Mouse (Mus musculus) lung, embryonic 14.5 days (tissue): ENCODE measurements around the gene Srm. TPM values are rescaled to one million over a fixed set of nuclear protein-coding genes. Genes with fewer than 3 reads are reported as not detected.

Source experiments
- ATAC-seq: fragments of 200-750 bp; cut with Nextera tagmentation; 2 replicates; pipeline ENCODE4 v1.8.0; 2017; ENCODE audit warnings: mild to moderate bottlenecking, moderate TSS enrichment, moderate library complexity; ENCODE audit not compliant: insufficient read depth
- DNase-seq: peaks from one replicate; pipeline ENCODE4 v3.0.0-alpha.2; 2015
- H3K27ac ChIP-seq: fragments of 300-500 bp; sonication (generic); 2 replicates; pipeline ENCODE4 v1.5.1; 2014; ENCODE audit warnings: low read depth, mild to moderate bottlenecking, moderate library complexity
- H3K27me3 ChIP-seq: fragments of 300-500 bp; sonication (generic); 2 replicates; pipeline ENCODE4 v1.6.1; 2014; ENCODE audit warnings: low read length, control low read depth; ENCODE audit not compliant: insufficient read depth
- H3K36me3 ChIP-seq: fragments of 300-500 bp; sonication (generic); 2 replicates; pipeline ENCODE4 v1.6.1; 2014; ENCODE audit warnings: control low read depth; ENCODE audit not compliant: insufficient read depth
- H3K4me1 ChIP-seq: fragments of 300-500 bp; sonication (generic); 2 replicates; pipeline ENCODE4 v1.6.1; 2014; ENCODE audit warnings: antibody characterized with exemption, control low read depth; ENCODE audit not compliant: insufficient read depth
- H3K4me2 ChIP-seq: fragments of 300-500 bp; sonication (generic); 2 replicates; pipeline ENCODE4 v1.6.1; 2014; ENCODE audit warnings: mild to moderate bottlenecking
- H3K4me3 ChIP-seq: fragments of 300-500 bp; sonication (generic); 2 replicates; pipeline ENCODE4 v1.5.1; 2014; ENCODE audit warnings: low read depth, low read length
- H3K9ac ChIP-seq: fragments of 300-500 bp; sonication (generic); 2 replicates; pipeline ENCODE4 v1.6.1; 2014
- H3K9me3 ChIP-seq: fragments of 300-500 bp; sonication (generic); 2 replicates; pipeline ENCODE4 v1.6.1; 2016; ENCODE audit warnings: low read depth, low read length, control low read depth
- CTCF ChIP-seq: IDR thresholded peaks from 2 replicates; pipeline ENCODE4 v1.5.1; 2016; ENCODE audit warnings: antibody characterized with exemption, low read depth
- WGBS: fragments of 180-500 bp; shearing (Covaris S2); extraction: QIAGEN DNeasy Blood & Tissue Kit; methylation state at CpG from one replicate; pipeline ENCODE4 v1.1.7; 2014; 5-methylcytosine and 5-hydroxymethylcytosine counted together
- polyA plus RNA-seq: library from polyadenylated mRNA; unstranded; fragments of >200 nt; fragmentation: Nextera tagmentation; extraction: Ambion mirVana; gene quantifications from 2 replicates; pipeline ENCODE4 v1.2.1, GENCODE M21; 2014

The Srm gene
- polyA plus RNA-seq, 1 experiment from 2014 or later = 279 TPM

DNA sequence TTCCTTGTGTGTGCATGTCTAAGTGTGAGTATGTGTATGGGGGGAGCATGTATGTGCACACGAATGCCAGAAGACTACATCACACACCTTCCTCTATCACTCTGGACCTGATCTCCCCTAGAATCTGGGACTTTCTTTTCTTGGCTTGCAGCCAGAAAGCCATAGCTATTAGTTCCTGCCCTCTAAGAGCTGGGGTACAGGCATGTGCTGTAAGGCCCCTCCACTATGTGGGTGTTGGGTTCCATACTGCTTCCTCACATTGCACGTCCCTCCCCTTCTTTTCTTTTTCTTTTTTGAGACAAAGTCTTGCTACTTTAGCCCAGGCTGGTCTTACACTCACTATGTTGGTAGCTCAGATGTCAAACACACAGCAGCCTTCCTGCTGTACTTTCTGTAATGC is 44.0 kb downstream of the Srm start:
- Histone ChIP-seq H3K36me3 (no peaks in the 10 kb centered on the region), H3K9me3 (no peaks in the 10 kb centered on the region), H3K9ac (no peak overlapping the region), H3K4me1 (no peaks in the 10 kb centered on the region), H3K4me3 (no peak overlapping the region), H3K27ac (no peak overlapping the region), H3K4me2 (no peak overlapping the region), H3K27me3 (no peaks in the 10 kb centered on the region)
- 70% methylated on average over 2 of the region's 2 CpGs for WGBS
- no peak for TF ChIP-seq CTCF
- ATAC-seq (no peak), DNase-seq (no peak)

GRCm38 (mm10) chr4:148638302-148638701 is 47.0 kb downstream of the Srm start:
- H3K4me3 ChIP-seq = no peak overlapping the region
- no peaks in the 10 kb centered on the region for H3K4me1 ChIP-seq
- H3K4me2 ChIP-seq = 0 out of 2 replicates have a peak overlapping the region, but pooled peaks have one; percentile 15
- no peaks in the 10 kb centered on the region for H3K36me3 ChIP-seq
- ATAC-seq = no peak
- H3K27me3 ChIP-seq = no peaks in the 10 kb centered on the region
- DNase-seq = no peak
- 41% methylated on average over 9 of the region's 9 CpGs for WGBS
- H3K9me3 ChIP-seq = no peaks in the 10 kb centered on the region
- H3K9ac ChIP-seq = no peak overlapping the region
- H3K27ac ChIP-seq = no peak overlapping the region
- TF ChIP-seq CTCF = no peak

- Histone ChIP-seq H3K27ac (no peak overlapping the region), H3K4me3 (no peak overlapping the region), H3K9ac (no peak overlapping the region), H3K27me3 (no peaks in the 10 kb centered on the region), H3K4me2 (no peak overlapping the region), H3K9me3 (no peaks in the 10 kb centered on the region), H3K4me1 (no peaks in the 10 kb centered on the region), H3K36me3 (no peaks in the 10 kb centered on the region)
- ATAC-seq (no peak), DNase-seq (no peak)
- WGBS = 75% methylated on average over 2 of the region's 2 CpGs
- no peak for TF ChIP-seq CTCF
These were observed 48.2 kb downstream of the Srm start for GRCm38 (mm10) chr4:148639455-148639854.

DNA sequence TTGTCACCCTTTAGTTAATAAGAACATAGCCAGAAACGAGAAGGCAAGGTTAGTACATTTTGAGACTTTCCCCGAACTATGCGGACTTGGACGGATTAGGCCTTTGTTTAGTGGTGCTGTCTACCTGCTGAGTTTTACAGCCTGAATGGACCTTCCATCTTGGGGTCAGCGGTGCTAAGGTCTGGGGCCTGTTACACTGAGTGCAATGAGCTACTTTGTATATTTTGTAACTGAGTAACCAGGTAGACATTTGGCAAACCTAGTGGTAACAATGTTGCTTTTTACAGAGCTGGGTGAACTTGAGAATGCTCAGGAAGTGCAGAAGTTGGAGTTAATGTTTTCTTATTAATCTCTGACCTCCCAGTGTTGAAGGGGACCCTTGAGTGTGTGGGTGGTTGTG is 49.8 kb downstream of the Srm start:
- no peak overlapping the region for H3K4me2 ChIP-seq
- H3K27me3 ChIP-seq = no peaks in the 10 kb centered on the region
- no peak for TF ChIP-seq CTCF
- H3K9me3 ChIP-seq = no peaks in the 10 kb centered on the region
- H3K4me3 ChIP-seq = no peak overlapping the region
- DNase-seq (no peak), ATAC-seq (no peak)
- H3K9ac ChIP-seq = no peak overlapping the region
- no peaks in the 10 kb centered on the region for H3K4me1 ChIP-seq
- WGBS = 73% methylated on average over 5 of the region's 5 CpGs
- no peaks in the 10 kb centered on the region for H3K36me3 ChIP-seq
- no peak overlapping the region for H3K27ac ChIP-seq

GRCm38 (mm10) chr4:148643291-148644156 is 52.2 kb downstream of the Srm start, which contains the start of gene Gm572:
Gene Gm572 (plus strand): TSS chr4:148643317.
- peak within 1 kb of the TSS; percentile 32 for H3K4me2 ChIP-seq
- ATAC-seq = peak; percentile 38; the same call in 1 of the 2 replicates
- no peaks in the 10 kb centered on the region for H3K9me3 ChIP-seq
- WGBS = 51% methylated on average over 15 of the region's 15 CpGs
- no peaks in the 10 kb centered on the region for H3K4me1 ChIP-seq
- H3K27me3 ChIP-seq = no peaks in the 10 kb centered on the region
- TF ChIP-seq CTCF = no peak
- no peak within 1 kb of the TSS for H3K9ac ChIP-seq
- no peak within 1 kb of the TSS for H3K4me3 ChIP-seq
- DNase-seq = no peak
- no peak within 1 kb of the TSS for H3K27ac ChIP-seq
- no peaks in the 10 kb centered on the region for H3K36me3 ChIP-seq

DNA sequence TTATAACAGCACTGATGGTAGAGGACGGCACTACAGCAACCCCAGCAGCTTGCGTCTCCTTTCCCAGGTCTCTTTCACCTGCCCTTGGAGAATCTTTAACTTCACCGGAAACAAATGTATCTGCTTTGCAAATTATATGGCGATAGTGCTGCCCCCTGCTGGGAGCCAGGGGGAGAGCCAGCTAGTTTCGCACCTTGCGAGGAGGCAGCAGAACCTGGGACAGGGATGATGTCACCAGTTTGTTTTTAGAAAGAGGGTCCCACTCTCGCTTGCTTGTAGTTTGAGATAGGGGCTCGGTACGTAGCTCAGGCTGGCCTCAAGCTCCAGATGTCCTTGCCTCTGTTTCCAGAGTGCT is 52.8 kb downstream of the Srm start:
- Histone ChIP-seq H3K36me3 (no peaks in the 10 kb centered on the region), H3K4me2 (peak overlapping the region; percentile 32), H3K4me3 (no peak overlapping the region), H3K9me3 (no peaks in the 10 kb centered on the region), H3K27ac (no peak overlapping the region), H3K27me3 (no peaks in the 10 kb centered on the region), H3K9ac (no peak overlapping the region), H3K4me1 (no peaks in the 10 kb centered on the region)
- DNase-seq (peak; percentile 83), ATAC-seq (peak; percentile 38; the same call in 1 of the 2 replicates)
- 5% methylated on average over 9 of the region's 9 CpGs for WGBS
- TF ChIP-seq CTCF = peak; percentile 88

Other genes starting within 250 kb of the Srm start
- 18.2 and 19.2 TPM in 2 replicates for gene Ubiad1, start 146.7 kb upstream of the Srm start, polyA plus RNA-seq
- gene Mtor, start 142.9 kb upstream of the Srm start, polyA plus RNA-seq = 21.3 and 23.5 TPM in 2 replicates
- 0.75 and 1.3 TPM in 2 replicates for gene Angptl7, start 91.0 kb upstream of the Srm start, polyA plus RNA-seq
- gene Exosc10, start 33.1 kb upstream of the Srm start, polyA plus RNA-seq = 104 and 105 TPM in 2 replicates
- gene Masp2, start 11.1 kb downstream of the Srm start, polyA plus RNA-seq = 0.27 and 0.39 TPM in 2 replicates
- gene Tardbp, start 35.5 kb downstream of the Srm start, polyA plus RNA-seq = 172 and 186 TPM in 2 replicates
- gene Gm572, start 51.8 kb downstream of the Srm start, polyA plus RNA-seq = not detected in 2 replicates
- 6.9 and 8.3 TPM in 2 replicates for gene Casz1, start 212.9 kb downstream of the Srm start, polyA plus RNA-seq